Mouse (Mus musculus): Measurements from ENCODE around the gene Apol7e. TPM values are rescaled to one million over a fixed set of nuclear protein-coding genes. Genes with fewer than 3 reads are reported as not detected.
"Not testable (repeated sequence)": the region's sequence is repeated elsewhere in the genome, so short reads cannot be mapped to it uniquely, and the experiment has no call there.

Gene Apol7e
- polyA plus RNA-seq, 1 experiment from 2014 or later, result 0.19 TPM

GRCm38 (mm10) chr15:77708936-77709335 lies 10.3 kb downstream of the Apol7e start:
- not testable (repeated sequence) for H3K36me3 ChIP-seq (ENCODE audit: control insufficient read depth, insufficient read depth, low read length); H3K9me3 ChIP-seq (ENCODE audit: control insufficient read depth, low read depth, low read length); H3K4me2 ChIP-seq (replicated peaks; ENCODE audit: low read depth, low read length); H3K4me1 ChIP-seq (ENCODE audit: control insufficient read depth, insufficient read depth, low read length); H3K9ac ChIP-seq (replicated peaks; ENCODE audit: low read depth, low read length); H3K27ac ChIP-seq (ENCODE audit: low read length); ATAC-seq (ENCODE audit: insufficient number of reproducible peaks, insufficient read depth, low FRiP score, low read depth); H3K27me3 ChIP-seq (ENCODE audit: control insufficient read depth, insufficient read depth, low read length); H3K4me3 ChIP-seq (ENCODE audit: low read depth, low read length)
- WGBS, result no CpG with 5 or more reads among the region's 1 CpGs

GRCm38 (mm10) chr15:77718240-77718639 lies 19.6 kb downstream of the Apol7e start:
- not testable (repeated sequence) for H3K9me3 ChIP-seq (ENCODE audit: control insufficient read depth, low read depth, low read length); H3K36me3 ChIP-seq (ENCODE audit: control insufficient read depth, insufficient read depth, low read length); ATAC-seq (ENCODE audit: insufficient number of reproducible peaks, insufficient read depth, low FRiP score, low read depth); H3K9ac ChIP-seq (replicated peaks; ENCODE audit: low read depth, low read length); H3K27me3 ChIP-seq (ENCODE audit: control insufficient read depth, insufficient read depth, low read length); H3K4me2 ChIP-seq (replicated peaks; ENCODE audit: low read depth, low read length); H3K27ac ChIP-seq (ENCODE audit: low read length); H3K4me1 ChIP-seq (ENCODE audit: control insufficient read depth, insufficient read depth, low read length); H3K4me3 ChIP-seq (ENCODE audit: low read depth, low read length)
- WGBS, result 65% methylated on average over 2 of the region's 6 CpGs

- not testable (repeated sequence) for ATAC-seq (ENCODE audit: insufficient number of reproducible peaks, insufficient read depth, low FRiP score, low read depth); H3K9ac ChIP-seq (replicated peaks; ENCODE audit: low read depth, low read length); H3K27me3 ChIP-seq (ENCODE audit: control insufficient read depth, insufficient read depth, low read length); H3K4me3 ChIP-seq (ENCODE audit: low read depth, low read length); H3K27ac ChIP-seq (ENCODE audit: low read length); H3K9me3 ChIP-seq (ENCODE audit: control insufficient read depth, low read depth, low read length); H3K4me2 ChIP-seq (replicated peaks; ENCODE audit: low read depth, low read length); H3K36me3 ChIP-seq (ENCODE audit: control insufficient read depth, insufficient read depth, low read length); H3K4me1 ChIP-seq (ENCODE audit: control insufficient read depth, insufficient read depth, low read length)
- no CpG with 5 or more reads among the region's 3 CpGs for whole genome bisulfite sequencing
These were observed 22.9 kb downstream of the Apol7e start for GRCm38 (mm10) chr15:77721509-77721908.

- ATAC-seq (ENCODE audit: insufficient number of reproducible peaks, insufficient read depth, low FRiP score, low read depth); H3K4me1 ChIP-seq (ENCODE audit: control insufficient read depth, insufficient read depth, low read length); H3K4me3 ChIP-seq (ENCODE audit: low read depth, low read length); H3K27ac ChIP-seq (ENCODE audit: low read length); H3K4me2 ChIP-seq (replicated peaks; ENCODE audit: low read depth, low read length); H3K9ac ChIP-seq (replicated peaks; ENCODE audit: low read depth, low read length); H3K9me3 ChIP-seq (ENCODE audit: control insufficient read depth, low read depth, low read length); H3K27me3 ChIP-seq (ENCODE audit: control insufficient read depth, insufficient read depth, low read length); H3K36me3 ChIP-seq (ENCODE audit: control insufficient read depth, insufficient read depth, low read length): not testable (repeated sequence)
- WGBS, result 20% methylated on average over 2 of the region's 10 CpGs
These were observed 25.7 kb downstream of the Apol7e start for GRCm38 (mm10) chr15:77724208-77724911.

GRCm38 (mm10) chr15:77725393-77726020 lies 26.9 kb downstream of the Apol7e start:
- not testable (repeated sequence) for H3K9ac ChIP-seq (replicated peaks; ENCODE audit: low read depth, low read length); H3K36me3 ChIP-seq (ENCODE audit: control insufficient read depth, insufficient read depth, low read length); ATAC-seq (ENCODE audit: insufficient number of reproducible peaks, insufficient read depth, low FRiP score, low read depth); H3K27ac ChIP-seq (ENCODE audit: low read length); H3K27me3 ChIP-seq (ENCODE audit: control insufficient read depth, insufficient read depth, low read length); H3K4me1 ChIP-seq (ENCODE audit: control insufficient read depth, insufficient read depth, low read length); H3K4me3 ChIP-seq (ENCODE audit: low read depth, low read length); H3K9me3 ChIP-seq (ENCODE audit: control insufficient read depth, low read depth, low read length); H3K4me2 ChIP-seq (replicated peaks; ENCODE audit: low read depth, low read length)
- 64% methylated on average over 6 of the region's 6 CpGs for WGBS

GRCm38 (mm10) chr15:77727139-77727538 lies 28.5 kb downstream of the Apol7e start:
- WGBS, result 0% methylated on average over 3 of the region's 3 CpGs
- ATAC-seq (ENCODE audit: insufficient number of reproducible peaks, insufficient read depth, low FRiP score, low read depth); H3K9me3 ChIP-seq (ENCODE audit: control insufficient read depth, low read depth, low read length): not testable (repeated sequence)

DNA sequence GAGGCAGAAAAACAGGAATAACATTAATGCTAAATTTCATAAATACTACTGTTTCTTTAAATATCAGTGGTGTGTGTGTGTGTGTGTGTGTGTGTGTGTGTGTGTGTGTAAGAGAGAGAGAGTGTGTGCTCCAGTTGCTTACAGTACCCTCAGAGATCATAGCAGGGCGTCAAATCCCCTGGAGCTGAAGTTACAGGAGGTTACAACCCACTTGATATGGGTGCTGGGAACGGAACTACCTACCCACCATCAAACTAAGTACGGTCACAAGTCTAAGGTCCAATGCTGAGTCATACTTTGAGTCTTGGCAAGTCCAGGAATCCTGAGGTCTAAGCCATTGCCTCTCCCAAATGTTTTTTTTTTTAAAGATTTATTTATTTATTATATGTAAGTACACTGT lies 29.1 kb downstream of the Apol7e start:
- H3K9ac ChIP-seq (replicated peaks; ENCODE audit: low read depth, low read length); H3K4me2 ChIP-seq (replicated peaks; ENCODE audit: low read depth, low read length): not testable (repeated sequence)
- 83% methylated on average over 3 of the region's 3 CpGs for WGBS

More at GRCm38 (mm10) chr15:77727139-77727538, 28.5 kb downstream of the Apol7e start:
- not testable (repeated sequence) for H3K9ac ChIP-seq (replicated peaks; ENCODE audit: low read depth, low read length); H3K4me2 ChIP-seq (replicated peaks; ENCODE audit: low read depth, low read length); H3K4me1 ChIP-seq (ENCODE audit: control insufficient read depth, insufficient read depth, low read length); H3K4me3 ChIP-seq (ENCODE audit: low read depth, low read length); H3K27me3 ChIP-seq (ENCODE audit: control insufficient read depth, insufficient read depth, low read length); H3K36me3 ChIP-seq (ENCODE audit: control insufficient read depth, insufficient read depth, low read length); H3K27ac ChIP-seq (ENCODE audit: low read length)

DNA sequence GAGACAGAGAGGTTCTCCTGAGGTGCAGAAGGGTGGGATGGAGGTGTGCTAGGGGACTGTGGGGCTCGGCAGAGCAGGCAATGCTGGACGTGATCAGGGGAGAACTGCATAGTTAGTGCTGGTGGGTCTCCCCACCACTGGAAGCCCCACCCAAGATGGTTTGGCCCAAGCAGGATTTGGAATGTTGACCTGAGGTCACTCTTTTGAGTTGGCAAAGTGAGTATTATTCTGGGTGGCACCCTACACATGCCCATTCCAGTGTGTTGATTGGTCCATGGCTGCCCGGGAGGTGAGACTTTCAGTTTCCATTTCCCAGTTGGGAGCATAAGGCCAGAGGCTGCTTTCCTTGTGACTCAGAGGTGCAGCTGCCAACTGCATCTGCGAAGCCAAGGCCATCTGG lies 30.1 kb downstream of the Apol7e start, which contains the start of gene Apol9b:
TSS of gene Apol9b (plus strand) at position 301 of the 400 bp plus-strand sequence.
- H3K9ac ChIP-seq (replicated peaks; ENCODE audit: low read depth, low read length); H3K27ac ChIP-seq (ENCODE audit: low read length); ATAC-seq (ENCODE audit: insufficient number of reproducible peaks, insufficient read depth, low FRiP score, low read depth); H3K4me1 ChIP-seq (ENCODE audit: control insufficient read depth, insufficient read depth, low read length); H3K36me3 ChIP-seq (ENCODE audit: control insufficient read depth, insufficient read depth, low read length); H3K27me3 ChIP-seq (ENCODE audit: control insufficient read depth, insufficient read depth, low read length); H3K9me3 ChIP-seq (ENCODE audit: control insufficient read depth, low read depth, low read length); H3K4me3 ChIP-seq (ENCODE audit: low read depth, low read length); H3K4me2 ChIP-seq (replicated peaks; ENCODE audit: low read depth, low read length): not testable (repeated sequence)
- WGBS, result 100% methylated on average over 1 of the region's 4 CpGs

More for the DNA sequence above, 29.1 kb downstream of the Apol7e start:
- H3K4me1 ChIP-seq (ENCODE audit: control insufficient read depth, insufficient read depth, low read length); H3K27me3 ChIP-seq (ENCODE audit: control insufficient read depth, insufficient read depth, low read length); H3K9me3 ChIP-seq (ENCODE audit: control insufficient read depth, low read depth, low read length); H3K4me3 ChIP-seq (ENCODE audit: low read depth, low read length); ATAC-seq (ENCODE audit: insufficient number of reproducible peaks, insufficient read depth, low FRiP score, low read depth); H3K27ac ChIP-seq (ENCODE audit: low read length); H3K36me3 ChIP-seq (ENCODE audit: control insufficient read depth, insufficient read depth, low read length): not testable (repeated sequence)
